Mouse (Mus musculus) kidney, adult 2 months (tissue): ENCODE measurements around the gene Nlgn3. TPM values are rescaled to one million over a fixed set of nuclear protein-coding genes. Genes with fewer than 3 reads are reported as not detected.

Experiments used
- DNase-seq: peaks from one replicate; pipeline ENCODE4 v3.0.0; 2021
- H3K27ac ChIP-seq: fragments of 200-500 bp; 2 replicates; pipeline ENCODE4 v1.5.1; 2012; ENCODE audit warnings: low read depth, low read length, control low read depth, inconsistent platforms; ENCODE audit not compliant: insufficient read depth
- H3K27me3 ChIP-seq: fragments of 200-500 bp; replicated peaks from 2 replicates; pipeline ENCODE4 v1.6.1; 2012; ENCODE audit warnings: mild to moderate bottlenecking, moderate library complexity, low read length, inconsistent platforms; ENCODE audit not compliant: control insufficient read depth, insufficient read depth
- H3K36me3 ChIP-seq: fragments of 200-500 bp; 2 replicates; pipeline ENCODE4 v1.6.1; 2012; ENCODE audit warnings: mild to moderate bottlenecking, moderate library complexity, low read length, inconsistent platforms; ENCODE audit not compliant: control insufficient read depth, insufficient read depth
- H3K4me1 ChIP-seq: fragments of 200-500 bp; 2 replicates; pipeline ENCODE4 v1.6.1; 2011; ENCODE audit warnings: low read length; ENCODE audit not compliant: control insufficient read depth, insufficient read depth
- H3K4me3 ChIP-seq: fragments of 200-500 bp; 2 replicates; pipeline ENCODE4 v1.5.1; 2011; ENCODE audit warnings: mild to moderate bottlenecking, low read depth, low read length, control low read depth; ENCODE audit not compliant: insufficient read depth
- CTCF ChIP-seq: fragments of 200-500 bp; conservative IDR thresholded peaks from 2 replicates; pipeline ENCODE4 v1.5.1; 2011; ENCODE audit warnings: low read depth, mild to moderate bottlenecking, control low read depth, low read length, moderate library complexity, mixed read lengths; ENCODE audit not compliant: insufficient read depth, insufficient read length
- POLR2A ChIP-seq: fragments of 200-500 bp; IDR thresholded peaks from one replicate; pipeline ENCODE4 v1.6.1; 2011; ENCODE audit warnings: low read depth, low read length, control low read depth
- WGBS: fragments of 180-500 bp; shearing (Covaris S2); methylation state at CpG from one replicate; pipeline ENCODE4 v1.1.7; 2018; 5-methylcytosine and 5-hydroxymethylcytosine counted together
- polyA plus RNA-seq: library from polyadenylated mRNA; depleted of rRNA; stranded (reverse); fragments of >200 nt; gene quantifications from 2 replicates; pipeline ENCODE4 v1.2.3, GENCODE M21; 2012

Gene Nlgn3
- polyA plus RNA-seq, 1 experiment, result 0.31 TPM

DNA sequence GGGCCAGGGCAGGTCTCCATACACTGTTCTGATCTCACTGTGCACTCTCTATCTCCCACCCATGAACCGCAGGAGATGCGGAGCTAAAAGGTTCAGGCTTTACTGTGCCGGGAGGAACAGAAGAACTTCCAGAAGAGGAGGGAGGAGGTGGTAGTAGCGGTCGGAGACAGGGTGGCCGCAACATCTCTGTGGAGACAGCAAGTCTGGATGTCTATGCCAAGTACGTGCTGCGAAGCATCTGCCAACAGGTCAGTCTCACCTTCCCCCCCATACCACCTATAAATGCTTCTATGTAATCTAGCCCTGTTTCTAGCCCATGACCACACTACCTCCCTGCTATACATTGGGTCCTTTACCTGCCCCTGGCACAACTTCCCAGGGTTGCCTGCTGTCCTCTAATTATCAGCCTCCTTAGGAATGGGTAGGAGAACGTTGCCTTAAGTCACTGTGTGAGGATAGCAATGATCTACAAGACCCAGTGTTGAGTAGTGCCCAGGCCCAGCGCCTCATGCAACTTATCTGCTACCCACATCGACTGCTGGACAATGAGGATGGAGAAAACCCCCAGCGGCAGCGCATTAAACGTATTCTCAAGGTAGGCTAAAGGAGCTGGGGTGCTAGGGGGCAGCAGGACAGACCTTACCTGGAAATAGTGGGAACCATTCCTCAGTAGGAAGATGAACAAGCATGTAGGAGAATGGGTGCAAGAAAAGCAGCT lies 12.9 kb upstream of the Nlgn3 start:
- H3K27ac ChIP-seq, result no peak overlapping the region
- 91% methylated on average over 13 of the region's 14 CpGs for WGBS
- DNase-seq, result no peak
- H3K4me3 ChIP-seq, result no peak overlapping the region
- no peak for TF ChIP-seq POLR2A
- no peak for TF ChIP-seq CTCF
- H3K27me3 ChIP-seq, result no peaks in the 10 kb centered on the region
- H3K4me1 ChIP-seq, result no peaks in the 10 kb centered on the region
- peaks cover 1% of the 10 kb centered on the region for H3K36me3 ChIP-seq

DNA sequence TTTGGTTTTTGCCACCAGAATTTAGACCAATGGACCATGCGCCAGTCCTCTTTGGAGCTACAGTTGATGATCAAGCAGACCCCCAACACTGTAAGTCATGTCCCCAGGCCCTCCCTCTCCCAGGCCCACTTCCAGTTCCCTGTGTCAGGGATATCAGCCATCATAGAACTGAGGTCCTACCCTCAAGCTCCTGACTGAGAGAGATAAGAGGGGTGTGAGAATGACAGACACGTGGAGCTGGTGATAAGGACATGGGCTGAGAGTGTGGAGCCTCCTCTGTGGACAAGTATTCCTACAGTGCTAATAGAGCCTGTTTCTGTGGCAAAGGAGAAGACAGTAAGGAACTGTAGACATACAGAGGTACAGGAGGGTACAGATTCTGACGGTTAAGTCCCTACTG lies 11.4 kb upstream of the Nlgn3 start:
- Histone ChIP-seq H3K4me1 (no peaks in the 10 kb centered on the region), H3K27me3 (no peaks in the 10 kb centered on the region), H3K36me3 (no peaks in the 10 kb centered on the region; the same call in 1 of the 2 replicates), H3K27ac (no peak overlapping the region), H3K4me3 (no peak overlapping the region)
- TF ChIP-seq CTCF (no peak), POLR2A (no peak)
- 98% methylated on average over 3 of the region's 3 CpGs for WGBS
- DNase-seq, result no peak

DNA sequence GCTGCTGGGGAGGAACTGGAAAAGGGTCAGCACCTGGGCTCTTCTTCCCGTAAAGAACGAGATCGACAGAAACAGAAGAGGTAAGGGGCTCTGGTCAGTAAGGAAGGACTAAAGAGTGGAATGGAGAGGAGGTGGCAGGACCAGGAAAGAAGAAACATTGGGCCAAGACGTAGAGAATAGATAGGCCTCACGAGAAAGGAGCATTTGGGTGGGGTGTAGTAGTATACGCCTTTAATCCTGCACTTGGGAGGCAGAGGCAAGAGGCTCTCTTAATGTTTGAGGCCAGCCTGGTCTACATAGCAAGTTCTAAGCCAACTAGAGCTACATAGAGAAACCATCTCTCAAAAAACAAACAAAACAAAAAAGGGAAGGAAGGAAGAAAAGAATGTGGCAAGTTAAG lies 10.5 kb upstream of the Nlgn3 start:
- no peaks in the 10 kb centered on the region; the same call in 1 of the 2 replicates for H3K36me3 ChIP-seq
- 94% methylated on average over 6 of the region's 6 CpGs for WGBS
- no peak for DNase-seq
- H3K4me1 ChIP-seq, result no peaks in the 10 kb centered on the region
- H3K27me3 ChIP-seq, result no peaks in the 10 kb centered on the region
- no peak overlapping the region for H3K4me3 ChIP-seq
- no peak for TF ChIP-seq POLR2A
- no peak for TF ChIP-seq CTCF
- no peak overlapping the region for H3K27ac ChIP-seq

DNA sequence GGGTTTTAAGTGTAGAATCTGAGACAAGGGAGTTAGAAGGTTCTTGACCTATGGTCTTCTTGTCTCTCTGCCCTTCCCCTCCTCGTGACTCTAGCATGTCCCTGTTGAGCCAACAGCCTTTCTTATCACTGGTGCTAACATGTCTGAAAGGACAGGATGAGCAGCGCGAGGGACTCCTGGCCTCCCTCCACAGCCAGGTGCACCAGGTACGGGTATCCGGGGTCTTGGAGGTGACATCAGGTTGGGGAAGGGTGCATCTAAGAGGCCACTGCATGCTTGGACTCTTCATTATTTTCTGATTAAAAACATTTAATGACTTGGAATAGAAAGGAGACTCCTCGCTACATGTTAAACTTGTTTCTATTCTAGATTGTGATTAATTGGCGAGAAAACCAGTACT lies 9.9 kb upstream of the Nlgn3 start:
- Histone ChIP-seq H3K27me3 (no peaks in the 10 kb centered on the region), H3K4me3 (no peak overlapping the region), H3K27ac (no peak overlapping the region), H3K4me1 (no peaks in the 10 kb centered on the region), H3K36me3 (no peaks in the 10 kb centered on the region; the same call in 1 of the 2 replicates)
- no peak for DNase-seq
- WGBS, result 96% methylated on average over 7 of the region's 7 CpGs
- TF ChIP-seq POLR2A, result no peak
- no peak for TF ChIP-seq CTCF

DNA sequence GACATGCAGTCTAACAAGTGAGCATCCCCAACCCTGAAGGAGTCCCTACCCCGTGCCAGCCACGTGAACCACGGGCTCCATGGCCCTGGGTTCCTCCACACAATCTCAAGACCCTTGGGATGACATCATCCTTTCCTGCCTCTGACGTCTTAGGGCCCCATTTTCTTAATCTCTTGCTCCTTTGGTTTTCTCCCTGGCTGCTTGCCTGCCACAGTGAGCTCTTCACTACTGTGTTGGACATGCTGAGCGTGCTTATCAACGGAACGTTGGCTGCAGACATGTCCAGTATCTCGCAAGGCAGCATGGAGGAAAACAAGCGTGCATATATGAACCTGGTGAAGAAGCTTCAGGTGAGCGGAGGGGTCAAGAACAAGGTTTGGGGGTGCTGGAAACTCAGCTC lies 8.9 kb upstream of the Nlgn3 start:
- H3K4me1 ChIP-seq, result no peaks in the 10 kb centered on the region
- WGBS, result 96% methylated on average over 10 of the region's 10 CpGs
- H3K4me3 ChIP-seq, result no peak overlapping the region
- no peaks in the 10 kb centered on the region for H3K27me3 ChIP-seq
- TF ChIP-seq CTCF (no peak), POLR2A (no peak)
- H3K27ac ChIP-seq, result no peak overlapping the region
- no peaks in the 10 kb centered on the region; the same call in 1 of the 2 replicates for H3K36me3 ChIP-seq
- no peak for DNase-seq

DNA sequence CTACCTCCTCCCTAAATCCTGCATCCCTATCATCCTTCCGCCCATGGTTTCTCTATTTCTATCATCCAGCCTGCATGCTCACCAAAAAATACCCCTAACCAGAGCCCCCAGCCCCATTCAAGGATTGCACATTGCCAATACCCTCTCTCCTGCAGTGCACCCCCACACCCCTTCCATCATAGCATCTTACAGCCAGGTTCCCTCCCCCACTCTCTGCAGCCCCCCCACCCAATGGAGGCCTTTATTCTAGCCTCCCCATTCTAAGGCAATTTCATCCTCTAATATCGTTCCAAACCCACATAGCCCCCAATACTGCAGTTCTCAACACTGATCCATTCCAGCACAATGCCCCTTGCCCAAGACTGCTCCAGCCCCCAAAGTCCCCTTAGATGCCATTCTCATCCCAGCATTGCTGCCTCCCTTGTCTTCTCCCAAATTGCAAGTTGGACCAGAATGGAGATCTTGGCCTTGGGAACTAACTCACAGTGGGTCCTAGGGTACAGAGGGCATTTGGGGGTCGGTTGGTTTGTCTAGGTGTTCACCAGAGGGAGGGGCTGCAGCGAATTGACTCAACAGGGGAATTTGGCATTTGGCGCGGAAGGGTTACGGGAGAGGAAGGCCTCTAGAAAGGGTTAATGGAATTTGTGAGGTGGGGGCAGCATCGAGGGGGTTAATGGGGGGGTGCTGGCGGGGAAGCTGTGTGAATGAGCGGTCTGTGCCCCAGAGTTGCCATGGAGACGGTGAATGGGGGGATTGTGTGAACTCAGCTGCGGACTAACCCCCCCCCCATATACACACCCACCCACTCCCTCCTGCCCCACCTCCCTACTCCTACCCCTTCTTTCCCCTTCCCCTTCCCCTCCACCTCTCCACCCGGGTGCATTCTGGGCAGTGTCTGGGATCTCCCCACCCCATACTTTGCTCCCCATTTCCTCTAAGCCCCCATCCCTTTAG lies 782 bp downstream of the Nlgn3 start:
- Histone ChIP-seq H3K4me1 (no peaks in the 10 kb centered on the region), H3K36me3 (no peaks in the 10 kb centered on the region), H3K27ac (no peak overlapping the region), H3K27me3 (no peaks in the 10 kb centered on the region), H3K4me3 (peak overlapping the region; percentile 23; the same call in 1 of the 2 replicates)
- TF ChIP-seq CTCF (no peak), POLR2A (no peak)
- DNase-seq, result no peak
- 8% methylated on average over 13 of the region's 13 CpGs for WGBS
